Mouse (Mus musculus) myocyte (in vitro differentiated cells): ENCODE measurements around the gene Them7.

Experiments used
- MYOD1 ChIP-seq, 3 experiments: IDR thresholded peaks; one replicate each; pipeline ENCODE4 v1.6.1; 2011; ENCODE audit warnings: control low read depth in 2 of 3, low read depth in 2 of 3, mild to moderate bottlenecking in 2 of 3, moderate library complexity in 1 of 3; ENCODE audit not compliant: insufficient read length in 2 of 3, control insufficient read depth in 1 of 3
- POLR2A ChIP-seq: IDR thresholded peaks from one replicate; pipeline ENCODE4 v1.6.1; 2011; ENCODE audit warnings: low read depth, mild to moderate bottlenecking, control low read depth, moderate library complexity; ENCODE audit not compliant: insufficient read length

GRCm38 (mm10) chr2:105311414-105311813 lies 87.3 kb downstream of the Them7 start:
- TF ChIP-seq POLR2A (no peak), MYOD1 (IDR thresholded peaks at IDR 0.05; ENCODE audit: control insufficient read depth in 1 of 3, insufficient read length in 2 of 3, low read depth in 2 of 3) (no peak)
